Mouse (Mus musculus) hindbrain, embryonic 14.5 days (tissue): ENCODE measurements at regions not wholly inside any gene's neighbourhood (a gene's known extent, or its start where the extent isn't known, plus 50 kb on each side); places are given as distances from the start of the nearest gene placed in this dataset.

Experiments
- ATAC-seq: fragments of 200-750 bp; cut with Nextera tagmentation; 2 replicates; pipeline ENCODE4 v1.8.0; 2017; ENCODE audit warnings: moderate number of reproducible peaks, mild to moderate bottlenecking, moderate TSS enrichment, moderate library complexity; ENCODE audit not compliant: low FRiP score
- DNase-seq: peaks from one replicate; pipeline ENCODE4 v3.0.0-alpha.2; 2015; ENCODE audit warnings: low spot score
- H3K27ac ChIP-seq: fragments of 300-500 bp; sonication (generic); 2 replicates; pipeline ENCODE4 v1.5.1; 2014; ENCODE audit warnings: mild to moderate bottlenecking, moderate library complexity
- H3K27me3 ChIP-seq: fragments of 300-500 bp; sonication (generic); 2 replicates; pipeline ENCODE4 v1.6.1; 2014; ENCODE audit warnings: mild to moderate bottlenecking, low read length, mixed read lengths; ENCODE audit not compliant: control insufficient read depth, insufficient read depth
- H3K36me3 ChIP-seq: fragments of 300-500 bp; sonication (generic); replicated peaks from 2 replicates; pipeline ENCODE4 v1.6.1; 2014; ENCODE audit not compliant: control insufficient read depth, insufficient read depth
- H3K4me1 ChIP-seq: fragments of 300-500 bp; sonication (generic); replicated peaks from 2 replicates; pipeline ENCODE4 v1.6.1; 2014; ENCODE audit warnings: antibody characterized with exemption, low read length, mixed read lengths; ENCODE audit not compliant: control insufficient read depth, insufficient read depth
- H3K4me2 ChIP-seq: fragments of 300-500 bp; sonication (generic); replicated peaks from 2 replicates; pipeline ENCODE4 v1.6.1; 2014; ENCODE audit warnings: mild to moderate bottlenecking, moderate library complexity
- H3K4me3 ChIP-seq: fragments of 300-500 bp; sonication (generic); replicated peaks from 2 replicates; pipeline ENCODE4 v1.5.1; 2014; ENCODE audit warnings: mild to moderate bottlenecking, low read length
- H3K9ac ChIP-seq: fragments of 300-500 bp; sonication (generic); 2 replicates; pipeline ENCODE4 v1.6.1; 2014
- H3K9me3 ChIP-seq: fragments of 300-500 bp; sonication (generic); 2 replicates; pipeline ENCODE4 v1.6.1; 2016; ENCODE audit warnings: low read length; ENCODE audit not compliant: control insufficient read depth
- WGBS: fragments of 180-500 bp; shearing (Covaris S2); extraction: QIAGEN DNeasy Blood & Tissue Kit; methylation state at CpG from one replicate; pipeline ENCODE4 v1.1.7; 2014; 5-methylcytosine and 5-hydroxymethylcytosine counted together

DNA sequence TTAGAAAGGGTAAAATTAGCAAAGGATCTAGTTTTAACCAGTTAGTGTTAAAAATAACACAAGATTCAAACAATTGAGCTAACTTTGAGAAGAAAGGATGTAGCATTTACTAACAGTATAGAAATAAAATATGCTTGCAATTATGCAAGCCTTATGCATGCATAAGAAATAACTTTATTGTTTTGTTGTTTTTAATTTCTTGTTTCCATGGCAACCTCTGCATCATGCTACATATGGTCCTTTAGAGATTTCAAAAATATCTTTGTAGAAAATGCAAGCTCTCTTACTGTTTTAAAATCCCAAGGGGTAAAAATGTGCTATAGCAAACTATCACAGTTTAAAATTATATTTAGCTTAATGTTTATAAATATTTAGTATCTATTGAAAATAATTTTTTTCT, 395.0 kb upstream of the Spock3 start:
- Histone ChIP-seq H3K4me1 (no peaks in the 10 kb centered on the region), H3K36me3 (no peaks in the 10 kb centered on the region), H3K9ac (no peak overlapping the region), H3K4me2 (no peak overlapping the region), H3K27ac (no peak overlapping the region), H3K9me3 (no peaks in the 10 kb centered on the region), H3K27me3 (no peaks in the 10 kb centered on the region), H3K4me3 (no peak overlapping the region)
- DNase-seq (peak; percentile 42), ATAC-seq (no peak)

GRCm38 (mm10) chr8:62575817-62576231, 375.0 kb upstream of the Spock3 start:
- H3K9me3 ChIP-seq: no peaks in the 10 kb centered on the region
- no peak overlapping the region for H3K9ac ChIP-seq
- H3K4me1 ChIP-seq: no peaks in the 10 kb centered on the region
- DNase-seq (no peak), ATAC-seq (peak; percentile 59; the same call in 1 of the 2 replicates)
- no peak overlapping the region for H3K4me2 ChIP-seq
- no peaks in the 10 kb centered on the region for H3K36me3 ChIP-seq
- 55% methylated on average over 4 of the region's 4 CpGs for WGBS
- H3K4me3 ChIP-seq: no peak overlapping the region
- H3K27ac ChIP-seq: no peak overlapping the region
- no peaks in the 10 kb centered on the region for H3K27me3 ChIP-seq

DNA sequence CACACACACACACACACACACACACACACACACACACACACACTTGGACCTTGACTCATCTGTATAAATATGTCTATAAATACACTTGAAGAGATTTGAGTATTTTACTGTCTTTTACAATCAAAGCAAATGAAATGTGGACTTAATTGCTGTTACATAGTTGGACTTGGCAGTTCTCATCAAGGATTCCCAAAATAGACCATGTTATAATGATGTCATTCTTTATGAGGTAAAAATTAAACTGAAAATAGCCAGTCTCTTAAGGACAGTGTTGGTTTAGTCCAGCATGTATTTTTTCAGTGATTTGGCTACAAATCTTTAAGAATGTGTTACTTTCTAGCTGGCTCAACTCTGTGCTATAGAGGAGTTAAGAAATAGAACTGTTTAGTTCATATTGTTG, 351.5 kb upstream of the Spock3 start:
- Histone ChIP-seq H3K4me3 (no peak overlapping the region), H3K27ac (no peak overlapping the region), H3K36me3 (no peaks in the 10 kb centered on the region), H3K9ac (no peak overlapping the region), H3K27me3 (no peaks in the 10 kb centered on the region), H3K4me1 (no peaks in the 10 kb centered on the region), H3K9me3 (no peaks in the 10 kb centered on the region), H3K4me2 (no peak overlapping the region)
- no peak for DNase-seq
- no peak for ATAC-seq

DNA sequence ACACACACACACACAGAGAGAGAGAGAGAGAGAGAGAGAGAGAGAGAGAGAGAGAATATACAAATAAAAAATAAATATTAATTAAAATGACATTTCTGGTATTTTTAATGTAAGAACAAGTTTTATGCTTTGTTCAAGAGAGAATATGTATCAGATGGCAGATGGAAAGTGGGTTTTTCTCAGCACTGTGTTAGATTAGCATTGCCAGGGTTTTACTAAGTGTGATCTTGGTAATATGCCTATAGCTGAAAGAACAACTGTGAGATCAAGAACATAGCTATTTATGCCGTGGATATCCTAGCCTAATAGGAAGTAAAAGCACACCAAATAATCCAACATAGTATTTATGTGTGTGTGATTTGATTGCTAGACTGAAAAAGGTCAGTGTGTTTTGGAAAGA, 344.7 kb upstream of the Spock3 start:
- Histone ChIP-seq H3K4me3 (no peak overlapping the region), H3K9ac (no peak overlapping the region), H3K27ac (no peak overlapping the region), H3K4me1 (no peaks in the 10 kb centered on the region), H3K36me3 (no peaks in the 10 kb centered on the region), H3K9me3 (no peaks in the 10 kb centered on the region), H3K4me2 (no peak overlapping the region), H3K27me3 (no peaks in the 10 kb centered on the region)
- DNase-seq (no peak), ATAC-seq (no peak)
- WGBS: 83% methylated on average over 1 of the region's 1 CpGs

DNA sequence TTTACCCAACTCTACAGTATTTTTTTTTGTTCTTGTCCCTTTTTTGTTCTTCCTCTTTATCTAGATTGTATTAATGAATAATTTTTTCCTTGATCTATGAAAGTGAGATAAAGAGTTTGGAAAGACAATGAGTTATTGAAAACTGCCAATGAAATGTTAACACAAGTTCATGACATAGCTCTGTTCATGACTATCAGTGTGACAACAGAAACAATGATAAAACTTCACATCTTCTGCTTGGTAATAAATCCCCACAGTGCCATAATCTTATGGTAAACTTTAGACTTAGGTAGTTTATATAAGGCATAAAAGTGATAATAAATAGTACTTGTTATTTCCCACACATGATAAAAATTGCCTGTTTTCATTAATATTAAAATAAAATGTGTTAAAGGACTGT, 330.8 kb upstream of the Spock3 start:
- Histone ChIP-seq H3K36me3 (no peaks in the 10 kb centered on the region), H3K27me3 (no peaks in the 10 kb centered on the region), H3K27ac (no peak overlapping the region), H3K4me3 (no peak overlapping the region), H3K4me2 (no peak overlapping the region), H3K9ac (no peak overlapping the region), H3K4me1 (no peaks in the 10 kb centered on the region), H3K9me3 (no peaks in the 10 kb centered on the region)
- no peak for DNase-seq
- ATAC-seq: no peak

GRCm38 (mm10) chr8:62621176-62621575, 329.6 kb upstream of the Spock3 start:
- Histone ChIP-seq H3K36me3 (no peaks in the 10 kb centered on the region), H3K4me2 (no peak overlapping the region), H3K27me3 (no peaks in the 10 kb centered on the region), H3K9me3 (no peaks in the 10 kb centered on the region), H3K4me1 (no peaks in the 10 kb centered on the region), H3K4me3 (no peak overlapping the region), H3K9ac (no peak overlapping the region), H3K27ac (no peak overlapping the region)
- DNase-seq (no peak), ATAC-seq (no peak)
- WGBS: 91% methylated on average over 1 of the region's 1 CpGs
